In genomic region chr15:85555799-85556198, GRCm38 (mm10) we compare ENCODE assay signal across 14 mouse cellular contexts. TPM values are rescaled to one million over a fixed set of nuclear protein-coding genes. Genes with fewer than 3 reads are reported as not detected.
A peak's percentile ranks its signal among the peaks of the same experiment; 100 is the strongest.
DNase-seq lines count a peak whose midpoint lies in the region; ATAC-seq and TF ChIP-seq lines count a peak whose summit lies in the region.
"Had no signal": no experiment of that assay in that cellular context is flagged by ENCODE, and none has a peak within 500 bp of the region (broad histone marks: within the 10 kb centered on the region; RNA-seq: fewer than 3 reads in every experiment).

No protein-coding gene starts in this region.

- no peak overlapping the region for H3K4me2 ChIP-seq in forebrain, postnatal 0 days (ENCODE audit: low read depth)
- H3K4me2 ChIP-seq in forebrain, embryonic 14.5 days (ENCODE audit: low read length) = no peak overlapping the region
- no peak overlapping the region for H3K4me2 ChIP-seq in midbrain, embryonic 12.5 days (replicated peaks)
- H3K4me2 ChIP-seq in midbrain, embryonic 15.5 days = no peak overlapping the region
- H3K4me2 ChIP-seq in lung, embryonic 16.5 days (ENCODE audit: low read depth, low read length) = no peak overlapping the region
- no peak overlapping the region for H3K4me2 ChIP-seq in midbrain, embryonic 11.5 days
- H3K4me2 ChIP-seq: lung, embryonic 14.5 days; neural tube, embryonic 12.5 days had no signal

- H3K4me3 ChIP-seq in forebrain, postnatal 0 days (ENCODE audit: low read depth, low read length) = no peak overlapping the region
- H3K4me3 ChIP-seq in forebrain, embryonic 14.5 days (ENCODE audit: low read depth, low read length) = no peak overlapping the region
- no peak overlapping the region for H3K4me3 ChIP-seq in midbrain, embryonic 12.5 days
- no peak overlapping the region for H3K4me3 ChIP-seq in midbrain, embryonic 15.5 days
- H3K4me3 ChIP-seq in lung, embryonic 16.5 days (ENCODE audit: low read length) = no peak overlapping the region
- H3K4me3 ChIP-seq in midbrain, embryonic 11.5 days (ENCODE audit: low read depth, low read length) = no peak overlapping the region
- H3K4me3 ChIP-seq: neural tube, embryonic 12.5 days had no signal

- H3K9me3 ChIP-seq in forebrain, postnatal 0 days (ENCODE audit: low read length) = no peaks in the 10 kb centered on the region
- H3K9me3 ChIP-seq in forebrain, embryonic 14.5 days (replicated peaks; ENCODE audit: control insufficient read depth, low read length) = no peaks in the 10 kb centered on the region
- no peaks in the 10 kb centered on the region for H3K9me3 ChIP-seq in midbrain, embryonic 12.5 days
- no peaks in the 10 kb centered on the region for H3K9me3 ChIP-seq in midbrain, embryonic 15.5 days
- H3K9me3 ChIP-seq in lung, embryonic 16.5 days (ENCODE audit: control insufficient read depth, low read length) = no peaks in the 10 kb centered on the region
- no peaks in the 10 kb centered on the region for H3K9me3 ChIP-seq in midbrain, embryonic 11.5 days (ENCODE audit: control insufficient read depth, low read length)
- H3K9me3 ChIP-seq: neural tube, embryonic 12.5 days had no signal

- WGBS in forebrain, postnatal 0 days = 59% methylated on average over 10 of the region's 10 CpGs
- 79% methylated on average over 10 of the region's 10 CpGs for WGBS in forebrain, embryonic 14.5 days
- 72% methylated on average over 10 of the region's 10 CpGs for WGBS in midbrain, embryonic 12.5 days
- WGBS in midbrain, embryonic 15.5 days = 72% methylated on average over 10 of the region's 10 CpGs
- 62% methylated on average over 10 of the region's 10 CpGs for WGBS in lung, embryonic 16.5 days
- 79% methylated on average over 10 of the region's 10 CpGs for WGBS in midbrain, embryonic 11.5 days

- H3K27me3 ChIP-seq in forebrain, postnatal 0 days (ENCODE audit: insufficient read depth, low read length) = no peaks in the 10 kb centered on the region
- H3K27me3 ChIP-seq in forebrain, embryonic 14.5 days (replicated peaks; ENCODE audit: control insufficient read depth, insufficient read depth, low read length) = no peaks in the 10 kb centered on the region
- no peaks in the 10 kb centered on the region; the same call in 1 of the 2 replicates for H3K27me3 ChIP-seq in midbrain, embryonic 12.5 days
- no peaks in the 10 kb centered on the region for H3K27me3 ChIP-seq in midbrain, embryonic 15.5 days (replicated peaks)
- H3K27me3 ChIP-seq in lung, embryonic 16.5 days (ENCODE audit: control insufficient read depth, insufficient read depth, low read depth, low read length) = no peaks in the 10 kb centered on the region
- H3K27me3 ChIP-seq in midbrain, embryonic 11.5 days (ENCODE audit: control insufficient read depth, insufficient read depth, low read length) = no peaks in the 10 kb centered on the region
- H3K27me3 ChIP-seq: neural tube, embryonic 12.5 days had no signal

- TF ChIP-seq CTCF in forebrain, postnatal 0 days (IDR thresholded peaks at IDR 0.05; ENCODE audit: low read depth) = no peak

- no peak overlapping the region for H3K9ac ChIP-seq in forebrain, postnatal 0 days
- no peak overlapping the region for H3K9ac ChIP-seq in forebrain, embryonic 14.5 days (ENCODE audit: low read length)
- H3K9ac ChIP-seq in midbrain, embryonic 12.5 days (replicated peaks) = 0 out of 2 replicates have a peak overlapping the region, but pooled peaks have one; percentile 0
- H3K9ac ChIP-seq in midbrain, embryonic 15.5 days = no peak overlapping the region
- 0 out of 2 replicates have a peak overlapping the region, but pooled peaks have one; percentile 0 for H3K9ac ChIP-seq in lung, embryonic 16.5 days (ENCODE audit: low read length)
- H3K9ac ChIP-seq in midbrain, embryonic 11.5 days (ENCODE audit: low read length) = no peak overlapping the region
- H3K9ac ChIP-seq: lung, embryonic 14.5 days; neural tube, embryonic 12.5 days had no signal

- no peak overlapping the region for H3K27ac ChIP-seq in forebrain, postnatal 0 days (ENCODE audit: low read depth, low read length)
- H3K27ac ChIP-seq in forebrain, embryonic 14.5 days (ENCODE audit: low read depth, low read length) = no peak overlapping the region
- no peak overlapping the region for H3K27ac ChIP-seq in midbrain, embryonic 12.5 days (replicated peaks)
- H3K27ac ChIP-seq in midbrain, embryonic 15.5 days = no peak overlapping the region
- peak overlapping the region; percentile 19; the same call in 1 of the 2 replicates for H3K27ac ChIP-seq in lung, embryonic 16.5 days (ENCODE audit: low read length)
- no peak overlapping the region for H3K27ac ChIP-seq in midbrain, embryonic 11.5 days (ENCODE audit: low read depth, low read length)
- H3K27ac ChIP-seq: neural tube, embryonic 12.5 days had no signal

- DNase-seq in forebrain, postnatal 0 days = no peak
- DNase-seq in forebrain, embryonic 14.5 days (ENCODE audit: low spot score) = no peak
- peak; percentile 24 for DNase-seq in cerebellum, adult 9-11 months
- no peak for DNase-seq in retina, embryonic 14.5 days (ENCODE audit: low spot score)
- DNase-seq in midbrain, embryonic 11.5 days (ENCODE audit: low spot score, missing footprints) = no peak
- DNase-seq: lung, embryonic 14.5 days; thymus, postnatal 14 days had no signal

- peak; percentile 64 for ATAC-seq in forebrain, postnatal 0 days
- ATAC-seq in forebrain, embryonic 14.5 days = no peak
- no peak for ATAC-seq in midbrain, embryonic 12.5 days (ENCODE audit: low FRiP score, low read depth)
- no peak for ATAC-seq in midbrain, embryonic 15.5 days (replicated peaks)
- peak; percentile 41; the same call in 1 of the 2 replicates for ATAC-seq in lung, embryonic 16.5 days (ENCODE audit: low read depth)
- ATAC-seq in midbrain, embryonic 11.5 days (ENCODE audit: low FRiP score) = no peak

- H3K36me3 ChIP-seq in forebrain, postnatal 0 days (ENCODE audit: insufficient read depth) = no peaks in the 10 kb centered on the region
- H3K36me3 ChIP-seq in forebrain, embryonic 14.5 days (ENCODE audit: control insufficient read depth, insufficient read depth, low read length) = peaks cover 8% of the 10 kb centered on the region
- peaks cover 20% of the 10 kb centered on the region; the same call in 1 of the 2 replicates for H3K36me3 ChIP-seq in midbrain, embryonic 12.5 days
- no peaks in the 10 kb centered on the region for H3K36me3 ChIP-seq in midbrain, embryonic 15.5 days (replicated peaks)
- H3K36me3 ChIP-seq in lung, embryonic 16.5 days (ENCODE audit: control insufficient read depth, insufficient read depth, low read length) = no peaks in the 10 kb centered on the region
- H3K36me3 ChIP-seq in midbrain, embryonic 11.5 days (ENCODE audit: control insufficient read depth, insufficient read depth, low read length) = no peaks in the 10 kb centered on the region

- H3K4me1 ChIP-seq in forebrain, postnatal 0 days (ENCODE audit: insufficient read depth) = no peaks in the 10 kb centered on the region
- no peaks in the 10 kb centered on the region for H3K4me1 ChIP-seq in forebrain, embryonic 14.5 days (ENCODE audit: control insufficient read depth, insufficient read depth, low read length)
- peaks cover 4% of the 10 kb centered on the region; the same call in 1 of the 2 replicates for H3K4me1 ChIP-seq in midbrain, embryonic 12.5 days
- H3K4me1 ChIP-seq in midbrain, embryonic 15.5 days = no peaks in the 10 kb centered on the region; the same call in 1 of the 2 replicates
- peaks cover 4% of the 10 kb centered on the region for H3K4me1 ChIP-seq in lung, embryonic 16.5 days (replicated peaks; ENCODE audit: control insufficient read depth, insufficient read depth, low read length)
- H3K4me1 ChIP-seq in midbrain, embryonic 11.5 days (ENCODE audit: control insufficient read depth, insufficient read depth, low read length) = no peaks in the 10 kb centered on the region
- H3K4me1 ChIP-seq: neural tube, embryonic 12.5 days had no signal

RNA-seq across cellular contexts. Expression of gene Wnt7b, which starts 26.5 kb away (rescaled TPM):
- total RNA-seq in forebrain, postnatal 0 days (2014; rRNA removed) = 59.3 and 67.3 TPM in 2 replicates
- 54.0 and 68.4 TPM in 2 replicates for polyA plus RNA-seq in forebrain, postnatal 0 days (2015; fragmentation: Nextera tagmentation; extraction: Ambion mirVana)
- polyA plus RNA-seq in forebrain, embryonic 14.5 days (2014; fragmentation: Nextera tagmentation; extraction: Ambion mirVana) = 73.4 and 84.7 TPM in 2 replicates
- polyA plus RNA-seq in midbrain, embryonic 12.5 days (2016; fragmentation: Nextera tagmentation; extraction: Ambion mirVana) = 68.3 and 86.4 TPM in 2 replicates
- 33.2 and 35.0 TPM in 2 replicates for polyA plus RNA-seq in midbrain, embryonic 15.5 days (2015; fragmentation: Nextera tagmentation; extraction: Ambion mirVana)
- 40.2 and 44.8 TPM in 2 replicates for polyA plus RNA-seq in lung, embryonic 16.5 days (2015; fragmentation: Nextera tagmentation; extraction: Ambion mirVana)
- 38.5 and 44.3 TPM in 2 replicates for polyA plus RNA-seq in midbrain, embryonic 11.5 days (2014; fragmentation: Nextera tagmentation; extraction: Ambion mirVana)

RNA-seq across cellular contexts. Expression of gene 7530416G11Rik, which starts 52.8 kb away (rescaled TPM):
- total RNA-seq in forebrain, postnatal 0 days (2014; rRNA removed) = 0.15 TPM in 1 of 2 replicates, not detected in the other
- not detected in 2 replicates for polyA plus RNA-seq in forebrain, postnatal 0 days (2015; fragmentation: Nextera tagmentation; extraction: Ambion mirVana)
- polyA plus RNA-seq in forebrain, embryonic 14.5 days (2014; fragmentation: Nextera tagmentation; extraction: Ambion mirVana) = not detected in 2 replicates
- not detected in 2 replicates for polyA plus RNA-seq in midbrain, embryonic 12.5 days (2016; fragmentation: Nextera tagmentation; extraction: Ambion mirVana)
- polyA plus RNA-seq in midbrain, embryonic 15.5 days (2015; fragmentation: Nextera tagmentation; extraction: Ambion mirVana) = not detected in 2 replicates
- not detected in 2 replicates for polyA plus RNA-seq in lung, embryonic 16.5 days (2015; fragmentation: Nextera tagmentation; extraction: Ambion mirVana)
- not detected in 2 replicates for polyA plus RNA-seq in midbrain, embryonic 11.5 days (2014; fragmentation: Nextera tagmentation; extraction: Ambion mirVana)
- total RNA-seq: adrenal gland, postnatal 36 days; left cerebral cortex, adult 8-10 months had no signal
- polyA plus RNA-seq: heart, postnatal 0 days; lung, embryonic 14.5 days; neural tube, embryonic 12.5 days had no signal

Comparison
In these comparisons a context has a peak if more than half of its experiments do, and no peak if none do; other contexts are left out.
1. ATAC-seq: peak in forebrain, postnatal 0 days (single experiment) and lung, embryonic 16.5 days (single experiment); none in forebrain, embryonic 14.5 days (single experiment), midbrain, embryonic 12.5 days (single experiment), midbrain, embryonic 15.5 days (single experiment) and midbrain, embryonic 11.5 days (single experiment).
2. H3K9ac ChIP-seq: peak in midbrain, embryonic 12.5 days (single experiment) and lung, embryonic 16.5 days (single experiment); none in forebrain, postnatal 0 days (single experiment), forebrain, embryonic 14.5 days (single experiment), midbrain, embryonic 15.5 days (single experiment) and midbrain, embryonic 11.5 days (single experiment).